Mouse (Mus musculus) midbrain, embryonic 11.5 days (tissue): Measurements from ENCODE around the gene Mthfsd. TPM values are rescaled to one million over a fixed set of nuclear protein-coding genes. Genes with fewer than 3 reads are reported as not detected.
"Not testable (repeated sequence)": the region's sequence is repeated elsewhere in the genome, so short reads cannot be mapped to it uniquely, and the experiment has no call there.

Experiments used
- ATAC-seq: fragments of 200-750 bp; cut with Nextera tagmentation; 2 replicates; pipeline ENCODE4 v1.8.0; 2017; ENCODE audit warnings: moderate TSS enrichment, moderate library complexity; ENCODE audit not compliant: low FRiP score
- DNase-seq: peaks from one replicate; pipeline ENCODE4 v3.0.0; 2015; ENCODE audit warnings: low spot score; ENCODE audit errors: missing footprints
- H3K27ac ChIP-seq: fragments of 300-500 bp; sonication (generic); 2 replicates; pipeline ENCODE4 v1.5.1; 2014; ENCODE audit warnings: low read depth, low read length
- H3K27me3 ChIP-seq: fragments of 300-500 bp; sonication (generic); 2 replicates; pipeline ENCODE4 v1.6.1; 2014; ENCODE audit warnings: mild to moderate bottlenecking, low read length, moderate library complexity, mixed read lengths; ENCODE audit not compliant: control insufficient read depth, insufficient read depth
- H3K36me3 ChIP-seq: fragments of 300-500 bp; sonication (generic); 2 replicates; pipeline ENCODE4 v1.6.1; 2014; ENCODE audit warnings: mild to moderate bottlenecking, low read length, moderate library complexity, mixed read lengths; ENCODE audit not compliant: control insufficient read depth, insufficient read depth
- H3K4me1 ChIP-seq: fragments of 300-500 bp; sonication (generic); 2 replicates; pipeline ENCODE4 v1.6.1; 2014; ENCODE audit warnings: low read length; ENCODE audit not compliant: control insufficient read depth, insufficient read depth
- H3K4me2 ChIP-seq: fragments of 300-500 bp; sonication (generic); 2 replicates; pipeline ENCODE4 v1.6.1; 2014; ENCODE audit warnings: mild to moderate bottlenecking, moderate library complexity
- H3K4me3 ChIP-seq: fragments of 300-500 bp; sonication (generic); 2 replicates; pipeline ENCODE4 v1.5.1; 2014; ENCODE audit warnings: low read depth, low read length
- H3K9ac ChIP-seq: fragments of 300-500 bp; sonication (generic); 2 replicates; pipeline ENCODE4 v1.6.1; 2014; ENCODE audit warnings: low read length
- H3K9me3 ChIP-seq: fragments of 300-500 bp; sonication (generic); 2 replicates; pipeline ENCODE4 v1.6.1; 2016; ENCODE audit warnings: low read length; ENCODE audit not compliant: control insufficient read depth
- WGBS: fragments of 180-500 bp; shearing (Covaris S2); extraction: QIAGEN DNeasy Blood & Tissue Kit; methylation state at CpG from one replicate; pipeline ENCODE4 v1.1.7; 2014; 5-methylcytosine and 5-hydroxymethylcytosine counted together
- polyA plus RNA-seq: library from polyadenylated mRNA; unstranded; fragments of >200 nt; fragmentation: Nextera tagmentation; extraction: Ambion mirVana; gene quantifications from 2 replicates; pipeline ENCODE4 v1.2.1, GENCODE M21; 2014

Mthfsd gene
- polyA plus RNA-seq = 47.4 and 50.4 TPM in 2 replicates

GRCm38 (mm10) chr8:121107668-121108656 lies at the start of gene Mthfsd:
Gene Mthfsd (minus strand): TSS chr8:121108392.
- ATAC-seq (peak; percentile 92), DNase-seq (peak; percentile 100)
- 1% methylated on average over 75 of the region's 75 CpGs for WGBS
- Histone ChIP-seq H3K27me3 (peaks cover 6% of the 10 kb centered on the region), H3K9me3 (no peaks in the 10 kb centered on the region), H3K36me3 (no peaks in the 10 kb centered on the region), H3K4me2 (peak within 1 kb of the TSS; percentile 92), H3K4me1 (peaks cover 8% of the 10 kb centered on the region), H3K27ac (peak within 1 kb of the TSS; percentile 54), H3K9ac (peak within 1 kb of the TSS; percentile 89), H3K4me3 (peak within 1 kb of the TSS; percentile 85)

- DNase-seq (no peak), ATAC-seq (no peak)
- Histone ChIP-seq H3K4me2 (no peak overlapping the region), H3K4me3 (no peak overlapping the region), H3K27me3 (no peaks in the 10 kb centered on the region), H3K27ac (no peak overlapping the region), H3K9me3 (no peaks in the 10 kb centered on the region), H3K4me1 (no peaks in the 10 kb centered on the region), H3K9ac (no peak overlapping the region), H3K36me3 (no peaks in the 10 kb centered on the region)
- WGBS = 86% methylated on average over 7 of the region's 7 CpGs
Observed at GRCm38 (mm10) chr8:121156990-121157491, 48.8 kb upstream of the Mthfsd start.

DNA sequence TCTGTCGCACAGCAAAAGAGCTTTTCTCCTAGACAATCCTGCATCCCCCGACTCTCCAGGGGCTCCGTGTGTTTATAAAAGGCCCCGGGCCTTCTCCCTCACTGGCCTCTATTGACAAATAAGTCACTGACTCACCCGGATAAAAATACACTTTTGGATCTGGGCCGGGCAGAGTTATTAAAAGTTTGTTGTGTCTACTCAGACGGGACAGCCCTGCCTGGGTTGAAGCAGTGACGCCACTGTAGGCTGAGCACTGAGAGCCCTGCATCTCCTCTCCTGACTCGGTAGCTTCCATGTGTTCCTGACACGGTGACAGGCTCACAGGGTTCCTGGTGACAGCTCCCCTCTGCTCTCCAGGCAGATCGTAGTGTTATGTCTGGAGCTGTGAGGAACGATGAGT lies 44.2 kb upstream of the Mthfsd start:
- Histone ChIP-seq H3K27me3 (no peaks in the 10 kb centered on the region), H3K27ac (no peak overlapping the region), H3K9me3 (no peaks in the 10 kb centered on the region), H3K36me3 (no peaks in the 10 kb centered on the region), H3K4me2 (no peak overlapping the region), H3K9ac (no peak overlapping the region), H3K4me3 (no peak overlapping the region), H3K4me1 (no peaks in the 10 kb centered on the region)
- 76% methylated on average over 12 of the region's 12 CpGs for WGBS
- DNase-seq (no peak), ATAC-seq (no peak)

- H3K4me3 ChIP-seq = no peak overlapping the region
- no peak overlapping the region for H3K4me2 ChIP-seq
- H3K9ac ChIP-seq = no peak overlapping the region
- ATAC-seq (no peak), DNase-seq (no peak)
- no peaks in the 10 kb centered on the region for H3K9me3 ChIP-seq
- H3K27me3 ChIP-seq = no peaks in the 10 kb centered on the region
- WGBS = 61% methylated on average over 8 of the region's 8 CpGs
- H3K27ac ChIP-seq = no peak overlapping the region
- H3K4me1 ChIP-seq = no peaks in the 10 kb centered on the region
- no peaks in the 10 kb centered on the region for H3K36me3 ChIP-seq
Observed at GRCm38 (mm10) chr8:121148573-121149083, 40.4 kb upstream of the Mthfsd start.

- H3K9ac ChIP-seq, H3K9me3 ChIP-seq, H3K4me2 ChIP-seq, H3K27me3 ChIP-seq, H3K36me3 ChIP-seq, ATAC-seq, DNase-seq, H3K4me1 ChIP-seq, H3K27ac ChIP-seq, H3K4me3 ChIP-seq: not testable (repeated sequence)
- 75% methylated on average over 4 of the region's 6 CpGs for WGBS
Observed at GRCm38 (mm10) chr8:121145457-121146134, 37.4 kb upstream of the Mthfsd start.

DNA sequence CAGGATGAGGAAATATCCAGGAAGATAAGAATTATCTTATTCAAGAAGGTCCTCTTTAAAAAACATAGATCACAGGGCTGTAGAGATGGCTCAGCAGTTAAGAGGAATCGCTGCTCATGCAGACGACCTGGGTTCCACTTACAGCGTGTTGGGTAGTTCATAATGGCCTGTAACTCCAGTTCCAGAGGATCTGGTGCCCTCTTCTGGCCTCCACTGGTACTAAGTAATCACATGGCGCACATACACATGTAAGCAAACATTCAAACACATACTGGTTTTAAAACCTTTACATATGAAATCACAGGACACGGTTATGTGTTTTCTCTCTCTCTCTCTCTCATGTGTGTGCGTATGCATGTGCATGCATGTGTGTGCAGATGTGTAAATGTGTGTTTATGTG lies 28.7 kb upstream of the Mthfsd start:
- ATAC-seq = no peak
- 92% methylated on average over 6 of the region's 6 CpGs for WGBS

DNA sequence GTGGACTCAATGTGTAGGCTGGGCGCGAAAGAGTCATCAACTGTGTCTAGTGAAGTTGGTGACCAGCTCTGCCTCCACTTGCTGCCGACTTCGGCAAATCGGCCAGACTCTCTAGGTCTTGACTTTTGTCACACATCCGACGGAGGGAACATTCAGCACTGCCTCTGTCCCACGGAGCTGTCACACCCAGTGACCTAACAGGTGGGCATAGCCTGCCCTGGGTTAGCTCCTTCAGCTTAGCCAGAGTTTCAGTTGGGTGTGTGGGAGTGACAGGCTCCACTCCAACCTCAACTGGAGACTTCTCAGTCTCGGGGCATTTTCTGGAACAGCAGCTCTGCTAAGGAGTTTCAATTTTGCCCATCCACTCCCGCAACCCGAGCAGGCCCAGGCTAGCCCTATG lies 26.3 kb upstream of the Mthfsd start:
- peaks cover 25% of the 10 kb centered on the region for H3K27me3 ChIP-seq
- H3K4me3 ChIP-seq = no peak overlapping the region
- H3K9ac ChIP-seq = no peak overlapping the region
- no peak overlapping the region for H3K27ac ChIP-seq
- H3K36me3 ChIP-seq = no peaks in the 10 kb centered on the region
- DNase-seq (peak; percentile 85), ATAC-seq (no peak)
- peaks cover 3% of the 10 kb centered on the region; the same call in 1 of the 2 replicates for H3K9me3 ChIP-seq
- no peak overlapping the region for H3K4me2 ChIP-seq
- WGBS = 84% methylated on average over 11 of the region's 11 CpGs
- H3K4me1 ChIP-seq = no peaks in the 10 kb centered on the region

More for the DNA sequence above, 28.7 kb upstream of the Mthfsd start:
- no peak overlapping the region for H3K4me3 ChIP-seq
- H3K9ac ChIP-seq = no peak overlapping the region
- no peaks in the 10 kb centered on the region for H3K36me3 ChIP-seq
- H3K9me3 ChIP-seq = peaks cover 3% of the 10 kb centered on the region; the same call in 1 of the 2 replicates
- no peak overlapping the region for H3K27ac ChIP-seq
- no peak for DNase-seq
- H3K27me3 ChIP-seq = peaks cover 6% of the 10 kb centered on the region; the same call in 1 of the 2 replicates
- no peaks in the 10 kb centered on the region for H3K4me1 ChIP-seq
- no peak overlapping the region for H3K4me2 ChIP-seq

DNA sequence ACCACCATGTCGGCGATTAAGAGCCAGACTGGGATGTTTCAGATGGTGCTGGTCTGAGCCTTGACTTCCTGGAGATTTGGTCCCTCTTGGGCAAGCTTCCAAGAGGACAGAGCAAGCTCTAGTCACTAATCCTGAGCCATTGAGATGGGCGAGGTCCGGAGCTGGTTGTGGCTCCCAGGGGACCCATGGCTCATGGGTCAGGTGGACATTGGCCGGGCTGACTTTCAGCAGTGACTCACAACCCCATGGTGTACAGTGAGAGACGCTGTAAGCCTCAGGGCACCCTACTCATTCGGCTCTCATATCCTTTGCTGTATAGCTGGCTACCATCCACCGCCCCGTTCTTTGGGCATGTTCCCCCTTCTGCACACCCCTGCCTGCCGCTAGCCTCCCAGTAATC lies 25.9 kb upstream of the Mthfsd start:
- peaks cover 3% of the 10 kb centered on the region; the same call in 1 of the 2 replicates for H3K9me3 ChIP-seq
- no peaks in the 10 kb centered on the region for H3K36me3 ChIP-seq
- no peaks in the 10 kb centered on the region for H3K4me1 ChIP-seq
- no peak overlapping the region for H3K27ac ChIP-seq
- WGBS = 88% methylated on average over 10 of the region's 10 CpGs
- peaks cover 29% of the 10 kb centered on the region for H3K27me3 ChIP-seq
- ATAC-seq (no peak), DNase-seq (no peak)
- H3K4me3 ChIP-seq = no peak overlapping the region
- H3K4me2 ChIP-seq = no peak overlapping the region
- no peak overlapping the region for H3K9ac ChIP-seq
